Mouse (Mus musculus) spleen, adult 2 months (tissue): ENCODE measurements around the gene Zc3h15. TPM values are rescaled to one million over a fixed set of nuclear protein-coding genes. Genes with fewer than 3 reads are reported as not detected.

Experiments used
- DNase-seq, 2 experiments: peaks; one replicate each; pipeline versions ENCODE4 v3.0.0 to v3.0.0-alpha.2; 2012 to 2021; ENCODE audit warnings: low spot score in 2 of 2, low read depth in 1 of 2
- H3K27ac ChIP-seq: fragments of 200-500 bp; 2 replicates; pipeline ENCODE4 v1.5.1; 2012; ENCODE audit warnings: low read length, inconsistent platforms; ENCODE audit not compliant: insufficient read depth
- H3K27me3 ChIP-seq: fragments of 200-500 bp; 2 replicates; pipeline ENCODE4 v1.6.1; 2012; ENCODE audit warnings: mild to moderate bottlenecking, moderate library complexity, low read length, inconsistent platforms; ENCODE audit not compliant: control insufficient read depth, insufficient read depth
- H3K36me3 ChIP-seq: fragments of 200-500 bp; 2 replicates; pipeline ENCODE4 v1.6.1; 2012; ENCODE audit warnings: mild to moderate bottlenecking, low read length, inconsistent platforms; ENCODE audit not compliant: control insufficient read depth, insufficient read depth
- H3K4me1 ChIP-seq: fragments of 200-500 bp; 2 replicates; pipeline ENCODE4 v1.6.1; 2011; ENCODE audit warnings: inconsistent platforms; ENCODE audit not compliant: control insufficient read depth, insufficient read depth, insufficient read length
- H3K4me3 ChIP-seq: fragments of 200-500 bp; 2 replicates; pipeline ENCODE4 v1.5.1; 2011; ENCODE audit warnings: mild to moderate bottlenecking, inconsistent platforms; ENCODE audit not compliant: insufficient read depth, insufficient read length; ENCODE audit errors: extremely low read depth
- CTCF ChIP-seq: fragments of 200-500 bp; IDR thresholded peaks from 2 replicates; pipeline ENCODE4 v1.5.1; 2011; ENCODE audit warnings: mild to moderate bottlenecking, inconsistent platforms; ENCODE audit not compliant: insufficient read depth, insufficient read length, insufficient replicate concordance; ENCODE audit errors: extremely low read depth
- POLR2A ChIP-seq: fragments of 200-500 bp; IDR thresholded peaks from 2 replicates; pipeline ENCODE4 v1.6.1; 2011; ENCODE audit warnings: low read depth, low read length, inconsistent platforms
- WGBS: fragments of 180-500 bp; shearing (Covaris S2); methylation state at CpG from one replicate; pipeline ENCODE4 v1.1.7; 2018; 5-methylcytosine and 5-hydroxymethylcytosine counted together
- polyA plus RNA-seq: library from polyadenylated mRNA; depleted of rRNA; stranded (reverse); fragments of >200 nt; gene quantifications from 2 replicates; pipeline ENCODE4 v1.2.3, GENCODE M21; 2012; rRNA removed

Gene Zc3h15
- 10.1 and 10.5 TPM in 2 replicates for polyA plus RNA-seq

- peak; percentile 88 to 92 for DNase-seq
- TF ChIP-seq CTCF (peak; percentile 29; the same call in 1 of the 2 replicates), POLR2A (peak; percentile 69)
- H3K4me1 ChIP-seq, result peaks cover 4% of the 10 kb centered on the region
- H3K27me3 ChIP-seq, result no peaks in the 10 kb centered on the region
- WGBS, result 1% methylated on average over 96 of the region's 100 CpGs
- peak within 1 kb of the TSS; percentile 72 for H3K27ac ChIP-seq
- no peaks in the 10 kb centered on the region for H3K36me3 ChIP-seq
- H3K4me3 ChIP-seq, result peak within 1 kb of the TSS; percentile 86
Measured at GRCm38 (mm10) chr2:83644276-83645252, at the start of gene Zc3h15. Zc3h15 (plus strand) TSS chr2:83644435.

- no peaks in the 10 kb centered on the region for H3K36me3 ChIP-seq
- 0 out of 2 replicates have a peak, but pooled peaks cover 2% of the 10 kb centered on the region for H3K27me3 ChIP-seq
- WGBS, result 88% methylated on average over 11 of the region's 11 CpGs
- no peak for DNase-seq
- no peak overlapping the region for H3K27ac ChIP-seq
- H3K4me1 ChIP-seq, result no peaks in the 10 kb centered on the region
- H3K4me3 ChIP-seq, result no peak overlapping the region
- TF ChIP-seq CTCF (no peak), POLR2A (no peak)
Measured at GRCm38 (mm10) chr2:83620558-83621367, 23.5 kb upstream of the Zc3h15 start.

DNA sequence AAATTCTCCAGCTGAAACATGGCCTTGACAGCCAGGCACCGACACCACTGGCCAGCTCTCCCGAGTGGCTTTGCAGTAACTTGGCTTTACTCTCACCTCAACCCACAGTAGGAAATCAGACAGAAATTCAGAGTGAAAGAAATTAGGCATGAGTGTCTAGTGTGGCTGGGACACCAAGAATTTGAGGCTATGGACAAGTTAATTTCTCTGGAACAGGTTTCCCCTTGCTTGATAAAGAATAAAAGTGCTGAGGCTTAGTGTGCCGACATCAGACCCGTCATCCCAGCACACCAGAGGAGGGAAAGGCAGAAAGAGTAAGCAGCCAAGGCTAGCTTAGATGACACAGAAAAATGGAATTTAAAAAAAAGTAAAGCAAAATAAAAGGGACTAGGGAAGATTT is 22.7 kb upstream of the Zc3h15 start:
- Histone ChIP-seq H3K27me3 (0 out of 2 replicates have a peak, but pooled peaks cover 2% of the 10 kb centered on the region), H3K4me3 (no peak overlapping the region), H3K27ac (no peak overlapping the region), H3K4me1 (no peaks in the 10 kb centered on the region), H3K36me3 (no peaks in the 10 kb centered on the region)
- TF ChIP-seq POLR2A (no peak), CTCF (no peak)
- DNase-seq, result no peak
- 86% methylated on average over 4 of the region's 4 CpGs for WGBS

GRCm38 (mm10) chr2:83622792-83623191 is 21.4 kb upstream of the Zc3h15 start:
- 0 out of 2 replicates have a peak, but pooled peaks cover 2% of the 10 kb centered on the region for H3K27me3 ChIP-seq
- TF ChIP-seq POLR2A (no peak), CTCF (no peak)
- DNase-seq, result no peak
- H3K4me3 ChIP-seq, result no peak overlapping the region
- H3K27ac ChIP-seq, result no peak overlapping the region
- WGBS, result 58% methylated on average over 11 of the region's 11 CpGs
- H3K36me3 ChIP-seq, result no peaks in the 10 kb centered on the region
- no peaks in the 10 kb centered on the region for H3K4me1 ChIP-seq

GRCm38 (mm10) chr2:83624045-83624444 is 20.2 kb upstream of the Zc3h15 start:
- no peak for DNase-seq
- no peak for TF ChIP-seq POLR2A
- TF ChIP-seq CTCF, result no peak
- Histone ChIP-seq H3K27ac (no peak overlapping the region), H3K4me1 (no peaks in the 10 kb centered on the region), H3K27me3 (0 out of 2 replicates have a peak, but pooled peaks cover 2% of the 10 kb centered on the region), H3K36me3 (no peaks in the 10 kb centered on the region), H3K4me3 (no peak overlapping the region)
- WGBS, result 71% methylated on average over 4 of the region's 4 CpGs

DNA sequence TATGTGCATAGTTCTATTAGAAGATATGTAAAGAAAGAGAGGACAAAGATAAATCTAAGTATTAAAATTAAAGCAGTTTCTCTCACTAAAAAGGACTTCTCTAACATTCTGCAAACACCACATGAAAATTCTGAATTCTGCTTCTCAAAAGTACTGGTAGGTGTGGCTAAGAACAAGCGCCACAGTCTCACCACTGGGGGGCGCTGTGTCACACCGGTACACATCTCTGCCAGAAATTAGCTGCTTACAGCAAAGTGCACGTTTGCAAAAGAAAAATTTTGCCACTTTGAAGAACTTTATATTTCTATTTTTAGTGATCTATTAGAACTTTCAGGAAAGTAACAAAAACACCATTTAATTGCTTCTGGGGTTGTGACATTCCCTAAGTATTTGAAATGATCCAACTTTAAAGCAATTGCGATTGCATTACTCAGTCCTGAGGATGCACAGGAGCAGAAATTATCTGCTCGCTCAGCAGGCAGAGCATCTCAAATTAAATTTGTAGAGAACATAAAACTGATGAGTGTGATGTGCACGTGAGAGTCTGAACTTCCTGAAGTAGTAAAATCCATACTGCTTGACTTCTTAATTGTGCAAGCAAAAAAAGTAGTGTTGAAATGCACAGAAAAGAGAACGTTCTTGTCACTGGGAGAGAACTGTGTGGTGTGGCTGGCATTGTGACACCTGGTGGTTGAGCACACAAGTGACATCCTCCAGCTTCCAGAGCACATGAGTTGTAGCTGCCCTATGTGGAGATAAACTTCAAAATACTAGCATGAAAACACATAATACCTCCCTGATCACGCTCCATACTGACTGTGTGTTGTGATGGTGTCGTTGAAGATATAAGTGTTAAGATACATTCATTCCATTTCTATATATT is 18.8 kb upstream of the Zc3h15 start:
- DNase-seq, result peak; percentile 46 to 69
- no peak overlapping the region for H3K4me3 ChIP-seq
- WGBS, result 26% methylated on average over 10 of the region's 10 CpGs

More for the DNA sequence above, 18.8 kb upstream of the Zc3h15 start:
- TF ChIP-seq CTCF (peak; percentile 78; the same call in 1 of the 2 replicates), POLR2A (no peak)
- H3K27me3 ChIP-seq, result 0 out of 2 replicates have a peak, but pooled peaks cover 2% of the 10 kb centered on the region
- H3K4me1 ChIP-seq, result no peaks in the 10 kb centered on the region
- no peak overlapping the region for H3K27ac ChIP-seq
- H3K36me3 ChIP-seq, result no peaks in the 10 kb centered on the region
